In genomic region chr7:84604501-84604900, GRCm38 (mm10) we compare ENCODE assay signal across 9 mouse cellular contexts. TPM values are rescaled to one million over a fixed set of nuclear protein-coding genes. Genes with fewer than 3 reads are reported as not detected.
A peak's percentile ranks its signal among the peaks of the same experiment; 100 is the strongest.
DNase-seq lines count a peak whose midpoint lies in the region; ATAC-seq and TF ChIP-seq lines count a peak whose summit lies in the region.
"Had no signal": no experiment of that assay in that cellular context is flagged by ENCODE, and none has a peak within 500 bp of the region (broad histone marks: within the 10 kb centered on the region; RNA-seq: fewer than 3 reads in every experiment).

No protein-coding gene starts in this region.

- H3K4me2 ChIP-seq in lung, postnatal 0 days (replicated peaks; ENCODE audit: low read depth, low read length), result no peak overlapping the region
- H3K4me2 ChIP-seq in forebrain, embryonic 13.5 days, result no peak overlapping the region

- peaks cover 2% of the 10 kb centered on the region for H3K4me1 ChIP-seq in lung, postnatal 0 days (ENCODE audit: insufficient read depth, low read depth, low read length)
- peaks cover 6% of the 10 kb centered on the region; the same call in 1 of the 2 replicates for H3K4me1 ChIP-seq in forebrain, embryonic 13.5 days

- WGBS in lung, postnatal 0 days, result 46% methylated on average over 3 of the region's 3 CpGs
- 78% methylated on average over 3 of the region's 3 CpGs for WGBS in forebrain, embryonic 13.5 days

- H3K9ac ChIP-seq in lung, postnatal 0 days (replicated peaks; ENCODE audit: low read depth), result no peak overlapping the region
- no peak overlapping the region for H3K9ac ChIP-seq in forebrain, embryonic 13.5 days

- no peaks in the 10 kb centered on the region for H3K9me3 ChIP-seq in lung, postnatal 0 days (ENCODE audit: low read length)
- no peaks in the 10 kb centered on the region for H3K9me3 ChIP-seq in forebrain, embryonic 13.5 days (replicated peaks)

- peak; percentile 25; the same call in 1 of the 2 replicates for TF ChIP-seq EP300 in lung, postnatal 0 days (IDR thresholded peaks at IDR 0.05)

- no peak for TF ChIP-seq CTCF in lung, postnatal 0 days (IDR thresholded peaks at IDR 0.05)

- H3K4me3 ChIP-seq in lung, postnatal 0 days (ENCODE audit: low read depth, low read length), result no peak overlapping the region
- no peak overlapping the region for H3K4me3 ChIP-seq in forebrain, embryonic 13.5 days

- no peaks in the 10 kb centered on the region for H3K36me3 ChIP-seq in lung, postnatal 0 days (ENCODE audit: insufficient read depth, low read length)
- no peaks in the 10 kb centered on the region for H3K36me3 ChIP-seq in forebrain, embryonic 13.5 days (ENCODE audit: poor library complexity, severe bottlenecking)

- H3K27ac ChIP-seq in lung, postnatal 0 days (ENCODE audit: low read length), result 0 out of 2 replicates have a peak overlapping the region, but pooled peaks have one; percentile 12
- no peak overlapping the region for H3K27ac ChIP-seq in forebrain, embryonic 13.5 days

- H3K27me3 ChIP-seq in lung, postnatal 0 days (replicated peaks; ENCODE audit: insufficient read depth, low read length), result no peaks in the 10 kb centered on the region
- H3K27me3 ChIP-seq in forebrain, embryonic 13.5 days, result peaks cover 8% of the 10 kb centered on the region; the same call in 1 of the 2 replicates

- DNase-seq in heart, adult 9 months (ENCODE audit: low spot score in 2 of 2), result peak; percentile 7 to 22
- DNase-seq in heart, postnatal 4 days, result no peak
- DNase-seq in NIH3T3 (ENCODE audit: low read depth), result peak; percentile 56
- DNase-seq in kidney, adult 18-20 months, result peak; percentile 72
- DNase-seq in lung, postnatal 0 days (ENCODE audit: low spot score), result peak; percentile 17
- no peak for DNase-seq in urinary bladder, adult 2 months (ENCODE audit: low spot score)
- no peak for DNase-seq in layer of hippocampus, postnatal 10 days (ENCODE audit: low spot score in 2 of 2)
- DNase-seq: cerebellum, adult 9-11 months had no signal

- ATAC-seq in lung, postnatal 0 days, result no peak; the same call in 1 of the 2 replicates
- ATAC-seq in forebrain, embryonic 13.5 days, result no peak

RNA-seq across cellular contexts. Expression of gene Fah, which starts 2.0 kb away (rescaled TPM):
- 1 to 10 TPM; 5.5 to 5.7 TPM for total RNA-seq in heart, postnatal 4 days (2021)
- 11.7 and 13.7 TPM in 2 replicates for polyA plus RNA-seq in lung, postnatal 0 days (2015; fragmentation: Nextera tagmentation; extraction: Ambion mirVana)
- polyA plus RNA-seq in urinary bladder, adult 2 months (2012; rRNA removed), result 28.7 and 36.3 TPM in 2 replicates
- total RNA-seq in layer of hippocampus, postnatal 10 days (2021), result 10 to 100 TPM; 15.4 to 15.8 TPM
- polyA plus RNA-seq in forebrain, embryonic 13.5 days (2015; fragmentation: Nextera tagmentation; extraction: Ambion mirVana), result 3.6 TPM in 2 replicates

Comparison
In these comparisons a context has a peak if more than half of its experiments do, and no peak if none do; other contexts are left out.
1. DNase-seq: peak in heart, adult 9 months (2 of 2), NIH3T3 (single experiment), kidney, adult 18-20 months (single experiment) and lung, postnatal 0 days (single experiment); none in heart, postnatal 4 days (single experiment), urinary bladder, adult 2 months (single experiment) and layer of hippocampus, postnatal 10 days (0 of 2).